Mouse (Mus musculus): Measurements from ENCODE around the gene Xylt2.
"Not testable (repeated sequence)": the region's sequence is repeated elsewhere in the genome, so short reads cannot be mapped to it uniquely, and the experiment has no call there.

Xylt2 gene

DNA sequence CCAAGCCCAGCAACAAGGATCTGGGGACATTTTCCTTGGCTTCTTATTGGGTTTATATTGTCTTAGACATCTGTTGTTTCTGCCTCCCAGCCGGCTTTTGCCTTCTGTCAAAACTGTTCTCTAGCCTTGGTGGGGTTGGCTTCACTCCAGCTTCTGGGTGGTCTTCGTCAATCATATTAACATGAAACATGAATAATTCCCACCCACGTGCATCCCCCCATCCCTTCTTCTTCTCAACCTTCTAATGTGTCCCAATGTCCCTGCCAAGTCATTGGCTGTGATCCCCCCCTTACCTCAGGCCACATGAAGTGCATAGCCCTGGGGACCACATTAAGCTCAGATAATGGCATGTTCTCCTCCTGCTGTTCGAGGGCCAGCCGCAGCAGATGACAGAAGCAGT lies 27.2 kb upstream of the Xylt2 start, which contains the start of gene Gm11541:
Gene Gm11541, minus strand, starts transcription at position 28 of the 400 bp plus-strand sequence.
- Histone ChIP-seq H3K9me3 (ENCODE audit: low read length) (peaks cover 16% of the 10 kb centered on the region), H3K36me3 (ENCODE audit: insufficient read depth, low read length) (no peaks in the 10 kb centered on the region), H3K27me3 (ENCODE audit: insufficient read depth, low read length) (peaks cover 9% of the 10 kb centered on the region; the same call in 1 of the 2 replicates), H3K4me3 (replicated peaks; ENCODE audit: low read length) (no peak within 1 kb of the TSS), H3K4me1 (replicated peaks; ENCODE audit: low read depth, low read length) (peaks cover 6% of the 10 kb centered on the region; the same call in 1 of the 2 replicates)
- TF ChIP-seq CTCF (conservative IDR thresholded peaks at IDR 0.05; ENCODE audit: low read length), result no peak
- TF ChIP-seq NANOG (IDR thresholded peaks at IDR 0.05; ENCODE audit: borderline replicate concordance, low read length), result no peak
- no peak for TF ChIP-seq POU5F1 (IDR thresholded peaks at IDR 0.05; ENCODE audit: borderline replicate concordance, low read length)

DNA sequence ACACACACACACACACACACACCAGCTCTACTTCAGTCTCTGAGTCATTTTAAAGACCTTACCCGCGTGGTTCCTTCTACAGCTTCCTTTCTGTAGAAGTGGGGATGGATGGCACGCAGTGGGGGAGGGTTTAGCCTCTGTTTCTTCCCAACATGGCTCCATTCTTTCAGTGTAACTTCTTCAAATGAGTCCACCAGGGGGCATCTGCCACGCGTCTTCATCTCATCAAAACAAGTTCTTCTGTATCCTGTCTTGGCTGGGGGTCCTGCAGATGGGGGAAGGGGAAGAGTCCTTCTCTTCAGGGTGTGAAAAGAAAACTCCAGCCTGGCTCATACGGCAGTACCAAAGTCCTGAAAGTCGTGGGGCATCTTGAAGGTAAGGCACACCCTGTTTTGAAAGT lies 26.7 kb upstream of the Xylt2 start:
- Histone ChIP-seq H3K27me3 (ENCODE audit: insufficient read depth, low read length) (peaks cover 9% of the 10 kb centered on the region; the same call in 1 of the 2 replicates), H3K9me3 (ENCODE audit: low read length) (peaks cover 16% of the 10 kb centered on the region), H3K4me3 (replicated peaks; ENCODE audit: low read length) (no peak overlapping the region), H3K4me1 (replicated peaks; ENCODE audit: low read depth, low read length) (peaks cover 6% of the 10 kb centered on the region), H3K36me3 (ENCODE audit: insufficient read depth, low read length) (no peaks in the 10 kb centered on the region)
- TF ChIP-seq NANOG (IDR thresholded peaks at IDR 0.05; ENCODE audit: borderline replicate concordance, low read length) (no peak), CTCF (conservative IDR thresholded peaks at IDR 0.05; ENCODE audit: low read length) (peak; percentile 12)

DNA sequence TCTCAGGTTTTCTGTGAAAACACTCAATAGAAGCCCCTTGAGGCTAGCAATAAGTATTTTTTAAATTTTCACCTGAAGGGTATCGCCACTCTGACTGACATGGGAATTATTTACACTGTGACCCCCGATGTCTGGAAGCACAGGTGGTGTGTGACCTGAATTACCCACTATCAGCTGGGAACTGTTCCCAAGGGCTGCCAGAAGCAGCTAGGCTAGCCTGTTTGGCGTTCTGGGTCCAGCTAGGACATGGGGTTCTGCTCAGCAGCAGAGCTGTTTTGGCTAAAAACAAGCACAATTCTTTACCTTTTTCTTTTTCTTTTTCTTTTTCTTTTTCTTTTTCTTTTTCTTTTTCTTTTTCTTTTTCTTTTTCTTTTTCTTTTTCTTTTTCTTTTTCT lies 24.9 kb upstream of the Xylt2 start:
- Histone ChIP-seq H3K4me3 (replicated peaks; ENCODE audit: low read length) (no peak overlapping the region), H3K4me1 (replicated peaks; ENCODE audit: low read depth, low read length) (peaks cover 22% of the 10 kb centered on the region), H3K36me3 (ENCODE audit: insufficient read depth, low read length) (no peaks in the 10 kb centered on the region), H3K27me3 (ENCODE audit: insufficient read depth, low read length) (peaks cover 9% of the 10 kb centered on the region; the same call in 1 of the 2 replicates), H3K9me3 (ENCODE audit: low read length) (peaks cover 16% of the 10 kb centered on the region)
- TF ChIP-seq CTCF (conservative IDR thresholded peaks at IDR 0.05; ENCODE audit: low read length) (no peak), NANOG (IDR thresholded peaks at IDR 0.05; ENCODE audit: borderline replicate concordance, low read length) (no peak), POU5F1 (IDR thresholded peaks at IDR 0.05; ENCODE audit: borderline replicate concordance, low read length) (no peak)

DNA sequence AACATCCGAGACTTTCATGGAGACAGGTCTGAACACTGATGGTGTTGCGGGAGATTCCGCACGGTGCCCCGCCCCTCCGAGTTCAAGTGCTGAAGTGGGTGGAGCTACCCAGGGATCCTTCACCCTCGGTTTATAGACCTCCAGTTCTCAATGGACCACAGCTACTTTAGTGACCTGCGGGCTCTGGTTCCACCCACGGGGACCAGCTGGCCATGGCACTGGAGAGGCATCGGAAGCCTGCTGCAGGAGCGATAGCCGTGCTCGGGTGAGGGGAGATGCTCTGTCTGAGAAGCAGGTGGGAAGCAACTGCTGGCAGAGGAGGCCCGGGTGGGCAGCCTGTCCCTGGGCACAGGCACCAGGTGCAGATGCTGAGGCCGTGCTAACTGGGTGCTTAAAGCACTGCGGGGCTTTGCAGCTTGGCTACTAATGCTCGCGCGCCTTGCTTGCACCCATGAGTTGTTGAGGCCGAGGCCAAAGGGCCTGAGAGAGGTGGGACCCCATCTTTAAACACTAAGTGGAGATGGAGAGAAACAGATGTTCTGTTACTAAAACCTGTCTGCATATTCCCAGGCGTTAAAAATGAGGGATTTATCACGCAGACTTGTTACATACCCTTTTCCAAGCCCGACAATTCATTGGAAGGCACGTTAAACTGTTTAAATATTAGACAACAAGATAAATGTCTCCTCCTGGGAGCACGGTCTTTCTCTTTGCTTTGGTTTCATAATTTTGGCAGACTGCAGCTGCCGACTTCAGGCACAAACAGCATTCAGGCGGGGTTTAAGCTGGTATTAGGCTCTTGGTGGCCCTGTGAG lies 24.3 kb upstream of the Xylt2 start:
- TF ChIP-seq POU5F1 (IDR thresholded peaks at IDR 0.05; ENCODE audit: borderline replicate concordance, low read length), result no peak
- no peak for TF ChIP-seq CTCF (conservative IDR thresholded peaks at IDR 0.05; ENCODE audit: low read length)
- TF ChIP-seq NANOG (IDR thresholded peaks at IDR 0.05; ENCODE audit: borderline replicate concordance, low read length), result no peak
- H3K4me3 ChIP-seq (replicated peaks; ENCODE audit: low read length), result peak overlapping the region; percentile 20; the same call in 1 of the 2 replicates
- H3K4me1 ChIP-seq (replicated peaks; ENCODE audit: low read depth, low read length), result peaks cover 25% of the 10 kb centered on the region

DNA sequence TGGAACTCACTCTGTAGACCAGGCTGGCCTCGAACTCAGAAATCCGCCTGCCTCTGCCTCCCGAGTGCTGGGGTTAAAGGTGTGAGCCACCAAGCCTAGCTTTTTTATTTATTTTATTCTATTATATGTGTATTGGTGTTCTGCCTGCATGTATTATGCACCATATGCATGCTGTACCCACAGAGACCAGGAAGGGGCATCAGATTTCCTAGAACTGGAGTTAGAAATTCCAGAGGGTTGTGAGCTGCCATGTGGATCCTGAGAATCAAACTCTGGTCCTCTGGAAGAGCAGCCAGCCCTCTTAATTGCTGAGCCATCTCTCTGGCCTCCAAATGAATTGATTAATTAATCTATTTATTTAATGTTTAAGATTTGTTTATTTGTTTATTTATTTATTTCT lies 22.1 kb upstream of the Xylt2 start:
- TF ChIP-seq POU5F1 (IDR thresholded peaks at IDR 0.05; ENCODE audit: borderline replicate concordance, low read length), result no peak
- TF ChIP-seq CTCF (conservative IDR thresholded peaks at IDR 0.05; ENCODE audit: low read length), result peak; percentile 65
- peaks cover 25% of the 10 kb centered on the region for H3K4me1 ChIP-seq (replicated peaks; ENCODE audit: low read depth, low read length)
- H3K36me3 ChIP-seq (ENCODE audit: insufficient read depth, low read length), result no peaks in the 10 kb centered on the region
- no peaks in the 10 kb centered on the region for H3K9me3 ChIP-seq (ENCODE audit: low read length)
- H3K4me3 ChIP-seq (replicated peaks; ENCODE audit: low read length), result no peak overlapping the region
- H3K27me3 ChIP-seq (ENCODE audit: insufficient read depth, low read length), result peaks cover 9% of the 10 kb centered on the region; the same call in 1 of the 2 replicates

More for the DNA sequence above, 24.3 kb upstream of the Xylt2 start:
- Histone ChIP-seq H3K36me3 (ENCODE audit: insufficient read depth, low read length) (no peaks in the 10 kb centered on the region), H3K9me3 (ENCODE audit: low read length) (peaks cover 16% of the 10 kb centered on the region), H3K27me3 (ENCODE audit: insufficient read depth, low read length) (peaks cover 9% of the 10 kb centered on the region; the same call in 1 of the 2 replicates)

GRCm38 (mm10) chr11:94697703-94698464 lies 20.6 kb upstream of the Xylt2 start:
- H3K9me3 ChIP-seq (ENCODE audit: low read length), result no peaks in the 10 kb centered on the region
- peaks cover 5% of the 10 kb centered on the region; the same call in 1 of the 2 replicates for H3K27me3 ChIP-seq (ENCODE audit: insufficient read depth, low read length)
- peaks cover 22% of the 10 kb centered on the region for H3K4me1 ChIP-seq (replicated peaks; ENCODE audit: low read depth, low read length)
- no peaks in the 10 kb centered on the region for H3K36me3 ChIP-seq (ENCODE audit: insufficient read depth, low read length)
- TF ChIP-seq NANOG (IDR thresholded peaks at IDR 0.05; ENCODE audit: borderline replicate concordance, low read length) (no peak), POU5F1 (IDR thresholded peaks at IDR 0.05; ENCODE audit: borderline replicate concordance, low read length) (no peak), CTCF (conservative IDR thresholded peaks at IDR 0.05; ENCODE audit: low read length) (no peak)
- 0 out of 2 replicates have a peak overlapping the region, but pooled peaks have one; percentile 20 for H3K4me3 ChIP-seq (replicated peaks; ENCODE audit: low read length)

- H3K27me3 ChIP-seq (ENCODE audit: insufficient read depth, low read length), result 0 out of 2 replicates have a peak, but pooled peaks cover 2% of the 10 kb centered on the region
- TF ChIP-seq CTCF (conservative IDR thresholded peaks at IDR 0.05; ENCODE audit: low read length) (peak; percentile 81), NANOG (IDR thresholded peaks at IDR 0.05; ENCODE audit: borderline replicate concordance, low read length) (no peak), POU5F1 (IDR thresholded peaks at IDR 0.05; ENCODE audit: borderline replicate concordance, low read length) (no peak)
- H3K36me3 ChIP-seq (ENCODE audit: insufficient read depth, low read length), result no peaks in the 10 kb centered on the region
- H3K4me3 ChIP-seq (replicated peaks; ENCODE audit: low read length), result no peak overlapping the region
- H3K9me3 ChIP-seq (ENCODE audit: low read length), result no peaks in the 10 kb centered on the region
- peaks cover 22% of the 10 kb centered on the region for H3K4me1 ChIP-seq (replicated peaks; ENCODE audit: low read depth, low read length)
Observed at GRCm38 (mm10) chr11:94697140-94697539, 19.8 kb upstream of the Xylt2 start.

GRCm38 (mm10) chr11:94695508-94695907 lies 18.2 kb upstream of the Xylt2 start:
- TF ChIP-seq NANOG (IDR thresholded peaks at IDR 0.05; ENCODE audit: borderline replicate concordance, low read length) (no peak), CTCF (conservative IDR thresholded peaks at IDR 0.05; ENCODE audit: low read length) (no peak), POU5F1 (IDR thresholded peaks at IDR 0.05; ENCODE audit: borderline replicate concordance, low read length) (no peak)
- no peaks in the 10 kb centered on the region for H3K9me3 ChIP-seq (ENCODE audit: low read length)
- no peak overlapping the region for H3K4me3 ChIP-seq (replicated peaks; ENCODE audit: low read length)
- no peaks in the 10 kb centered on the region for H3K27me3 ChIP-seq (ENCODE audit: insufficient read depth, low read length)
- H3K4me1 ChIP-seq (replicated peaks; ENCODE audit: low read depth, low read length), result peaks cover 22% of the 10 kb centered on the region
- H3K36me3 ChIP-seq (ENCODE audit: insufficient read depth, low read length), result no peaks in the 10 kb centered on the region

DNA sequence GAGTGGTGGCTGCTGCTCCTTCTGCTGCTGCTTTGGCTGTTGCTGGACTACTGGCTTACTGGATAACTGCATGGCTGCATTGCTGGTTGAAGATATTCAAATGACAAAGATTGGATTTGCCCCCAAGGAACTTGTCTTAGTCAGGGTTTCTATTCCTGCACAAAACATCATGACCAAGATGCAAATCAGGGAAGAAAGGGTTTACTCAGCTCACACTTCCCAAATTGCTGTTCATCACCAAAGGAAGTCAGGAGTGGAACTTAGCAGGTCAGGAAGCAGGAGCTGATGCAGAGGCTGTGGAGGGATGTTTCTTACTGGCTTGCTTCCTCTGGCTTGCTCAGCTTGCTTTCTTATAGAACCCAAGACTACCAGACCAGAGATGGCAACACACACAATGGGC lies 15.2 kb upstream of the Xylt2 start:
- H3K36me3 ChIP-seq (ENCODE audit: insufficient read depth, low read length); H3K4me1 ChIP-seq (replicated peaks; ENCODE audit: low read depth, low read length); H3K4me3 ChIP-seq (replicated peaks; ENCODE audit: low read length); H3K27me3 ChIP-seq (ENCODE audit: insufficient read depth, low read length); H3K9me3 ChIP-seq (ENCODE audit: low read length): not testable (repeated sequence)

All from E14TG2a.4 (cell line).